Mouse (Mus musculus) layer of hippocampus, adult 2 months (tissue): ENCODE measurements around the gene Prkd3. TPM values are rescaled to one million over a fixed set of nuclear protein-coding genes. Genes with fewer than 3 reads are reported as not detected.
A peak's percentile ranks its signal among the peaks of the same experiment; 100 is the strongest.

ENCODE experiments used
- DNase-seq, 2 experiments: peaks; one replicate each; pipeline ENCODE4 v3.0.0; 2022; ENCODE audit warnings: low spot score in 2 of 2
- H3K27ac ChIP-seq: fragments of 200-600 bp; 2 replicates; pipeline ENCODE4 v1.8.1; 2022
- H3K4me3 ChIP-seq: fragments of 200-600 bp; 2 replicates; pipeline ENCODE4 v1.8.1; 2022; ENCODE audit warnings: mild to moderate bottlenecking
- CTCF ChIP-seq: fragments of 200-600 bp; conservative IDR thresholded peaks from 2 replicates; pipeline ENCODE4 v1.8.1; 2022; ENCODE audit warnings: antibody characterized with exemption, mild to moderate bottlenecking, moderate library complexity
- total RNA-seq, 2 experiments: library from RNA; stranded (reverse); gene quantifications; 2 replicates each; pipeline ENCODE4 v1.2.3; 2021

The Prkd3 gene
- total RNA-seq, 2 experiments from 2014 or later = 12.5 to 14.3 TPM

DNA sequence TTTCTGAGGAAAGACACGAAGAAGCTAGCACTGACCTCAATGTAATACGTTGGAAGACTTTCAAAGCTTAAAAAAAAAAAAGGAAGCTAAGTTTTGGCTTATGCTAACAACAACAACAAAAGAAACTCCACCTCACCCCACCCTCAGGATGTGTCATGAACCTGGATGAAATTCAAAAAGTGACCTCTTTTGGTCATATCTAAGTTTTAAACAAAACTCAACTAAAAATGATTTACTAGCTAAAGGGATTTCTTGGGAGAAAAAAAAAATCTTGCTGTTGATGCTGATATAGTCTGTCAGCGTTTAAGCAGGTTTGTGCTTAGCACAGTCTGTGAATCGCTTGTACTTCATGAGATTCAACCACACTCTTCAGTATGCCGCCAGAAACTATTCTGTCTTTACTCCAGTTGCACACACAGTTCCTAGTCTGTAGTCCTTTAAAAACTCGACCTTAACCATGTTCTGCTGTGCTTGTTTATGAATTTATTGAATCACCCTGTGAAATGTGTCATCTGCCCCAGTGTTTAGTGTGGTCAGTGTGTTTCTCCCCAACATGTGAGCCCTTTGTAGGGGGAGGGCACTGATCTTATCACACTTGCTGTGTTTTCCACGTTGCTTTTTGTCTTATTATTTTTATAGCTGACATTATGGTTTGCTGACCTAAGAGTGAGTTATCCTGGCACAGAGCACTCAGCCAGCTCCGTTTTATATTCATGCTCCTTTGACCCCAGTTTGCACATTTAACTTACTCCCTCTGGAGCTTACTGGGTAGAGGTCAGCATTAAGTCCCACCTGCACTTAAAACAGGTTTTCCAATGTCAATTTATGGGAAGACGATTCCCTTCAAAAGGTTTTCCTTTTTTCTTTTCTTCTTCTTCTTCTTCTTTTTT lies 25.4 kb downstream of the Prkd3 start:
- DNase-seq = no peak
- peak overlapping the region; percentile 84 for H3K27ac ChIP-seq
- no peak for TF ChIP-seq CTCF
- H3K4me3 ChIP-seq = no peak overlapping the region

DNA sequence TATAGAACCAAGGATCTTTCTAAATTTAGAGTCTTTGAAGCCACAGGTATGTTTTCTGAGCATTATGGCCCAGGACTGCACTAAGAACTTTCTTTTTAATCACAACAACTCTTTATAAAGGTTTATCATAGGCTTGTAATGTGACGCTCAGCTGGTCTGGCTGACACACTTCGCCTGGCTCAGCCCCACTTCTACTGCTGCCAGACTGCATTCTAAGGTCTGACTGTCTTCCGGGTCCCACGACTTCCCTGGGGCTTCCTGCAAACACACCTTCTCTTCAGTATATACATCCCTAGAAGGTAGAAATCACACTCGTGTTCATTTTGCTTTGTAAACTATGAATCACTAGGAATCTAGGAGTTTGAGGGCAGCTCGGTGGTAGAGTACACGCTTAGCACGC lies 26.2 kb downstream of the Prkd3 start:
- Histone ChIP-seq H3K4me3 (no peak overlapping the region), H3K27ac (peak overlapping the region; percentile 84)
- no peak for TF ChIP-seq CTCF
- DNase-seq = no peak

DNA sequence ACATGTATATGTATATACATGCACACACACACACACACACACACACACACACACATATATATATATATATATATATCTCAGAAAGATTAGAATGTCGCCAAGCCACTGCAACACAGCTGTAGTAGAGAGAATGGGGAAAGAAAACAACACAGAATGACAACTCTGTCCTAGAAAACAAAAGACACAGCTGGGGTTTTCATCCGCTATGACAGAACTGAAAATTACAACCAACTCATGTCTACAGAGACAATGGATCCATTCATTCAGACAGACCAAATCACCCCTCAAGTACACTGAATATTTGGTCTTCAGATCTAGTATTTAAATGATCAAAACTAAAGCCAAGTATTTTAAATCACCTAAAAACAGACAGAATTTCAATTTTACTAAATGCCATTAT lies 26.9 kb downstream of the Prkd3 start:
- DNase-seq = peak in 1 of 2 experiments; percentile 12
- TF ChIP-seq CTCF = no peak

DNA sequence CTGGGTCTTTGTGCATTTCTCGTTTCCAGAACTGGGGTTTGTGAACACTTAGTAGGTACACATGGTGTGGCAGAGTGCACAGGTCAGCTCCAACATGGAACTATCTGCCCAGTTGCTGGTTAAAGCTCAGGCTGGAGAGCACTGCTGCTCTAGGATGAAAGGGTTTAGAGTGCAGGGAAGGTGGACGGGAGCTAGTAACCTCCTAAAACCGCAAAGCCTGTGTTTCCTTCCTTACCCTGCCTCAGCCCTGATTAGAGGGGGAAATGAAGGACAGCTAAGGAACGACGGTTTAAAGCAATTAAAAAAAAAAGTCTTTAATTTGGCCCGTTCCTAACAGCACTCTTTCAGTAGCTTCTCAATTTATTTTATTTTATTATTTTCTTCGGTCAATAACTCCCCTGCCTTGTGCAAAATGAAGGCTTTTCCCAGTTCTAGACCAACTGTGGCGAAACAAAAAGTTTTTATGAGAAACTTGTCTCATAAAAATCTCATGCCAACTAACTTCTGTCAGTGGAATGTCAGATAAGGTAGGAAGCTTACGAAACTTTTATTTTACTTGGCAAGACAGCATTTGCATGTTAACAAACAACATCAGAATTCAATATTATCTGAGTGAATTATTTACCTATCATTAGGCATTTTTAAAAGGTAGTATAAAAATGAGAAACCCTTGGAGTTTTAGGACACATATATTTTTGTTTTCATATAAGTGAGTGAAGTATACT lies 28.2 kb downstream of the Prkd3 start:
- no peak overlapping the region for H3K4me3 ChIP-seq
- no peak for TF ChIP-seq CTCF
- peak overlapping the region; percentile 84 for H3K27ac ChIP-seq
- DNase-seq = no peak

More for the DNA sequence above, 26.9 kb downstream of the Prkd3 start:
- Histone ChIP-seq H3K4me3 (no peak overlapping the region), H3K27ac (peak overlapping the region; percentile 84)

DNA sequence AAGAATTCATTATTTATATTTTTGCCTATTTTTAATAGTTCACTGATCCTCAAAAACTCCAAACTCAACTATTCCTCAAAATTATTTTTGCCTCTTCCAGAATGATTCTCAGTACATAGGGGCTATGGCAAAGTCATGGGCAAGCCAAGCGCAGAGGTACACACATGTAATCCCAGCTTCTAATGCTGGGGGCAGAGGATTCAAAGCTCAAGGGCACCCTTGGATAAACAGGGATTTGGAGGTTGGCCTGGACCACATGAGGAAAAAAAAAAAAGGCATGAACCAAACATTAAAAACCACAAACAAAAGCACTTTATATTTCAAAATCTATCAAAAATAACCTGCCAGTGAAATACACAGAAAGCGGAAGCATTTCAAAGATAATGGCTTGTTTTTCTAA lies 29.1 kb downstream of the Prkd3 start:
- Histone ChIP-seq H3K27ac (peak overlapping the region; percentile 20; the same call in 1 of the 2 replicates), H3K4me3 (no peak overlapping the region)
- no peak for DNase-seq
- TF ChIP-seq CTCF = no peak

DNA sequence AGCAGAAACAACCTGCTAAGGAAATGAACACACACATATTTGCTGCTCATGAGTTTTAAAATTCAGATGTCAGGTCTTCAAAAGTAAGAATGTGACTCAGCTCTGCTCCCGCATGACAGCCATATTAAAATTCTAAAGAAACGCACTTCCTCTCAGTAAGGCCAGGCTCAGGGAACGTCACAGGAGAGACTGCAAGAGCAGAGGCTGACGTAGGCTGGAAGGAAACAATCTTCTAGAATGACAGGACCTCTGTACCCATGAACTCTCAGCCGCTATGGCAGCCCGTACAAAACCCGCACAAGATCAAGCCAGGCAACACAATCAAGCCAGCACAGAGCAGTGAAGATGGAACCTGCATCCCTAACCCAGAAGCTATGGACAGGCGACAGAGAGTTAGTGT lies 31.6 kb downstream of the Prkd3 start:
- no peak for DNase-seq
- H3K4me3 ChIP-seq = no peak overlapping the region
- H3K27ac ChIP-seq = no peak overlapping the region
- no peak for TF ChIP-seq CTCF

DNA sequence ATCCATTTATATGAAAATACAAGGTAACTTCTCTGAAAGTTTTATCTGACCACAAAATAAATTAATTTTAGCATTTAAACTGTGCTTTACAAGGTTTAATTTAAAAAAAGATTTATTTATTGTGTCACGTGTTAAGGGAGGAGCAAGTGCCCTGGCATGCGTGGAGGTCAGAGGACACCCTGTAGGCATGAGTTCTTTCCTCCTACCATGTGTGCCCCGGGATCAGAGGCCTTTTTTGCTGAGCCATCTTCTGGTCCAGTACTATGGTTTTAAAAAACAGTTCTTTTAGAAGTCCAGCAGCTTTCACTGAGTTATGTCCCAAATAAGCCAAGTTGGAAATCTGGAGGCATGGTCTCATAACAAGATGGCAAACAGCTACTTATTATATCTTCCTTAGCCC lies 36.9 kb downstream of the Prkd3 start:
- H3K27ac ChIP-seq = no peak overlapping the region
- no peak for TF ChIP-seq CTCF
- no peak for DNase-seq
- H3K4me3 ChIP-seq = no peak overlapping the region

DNA sequence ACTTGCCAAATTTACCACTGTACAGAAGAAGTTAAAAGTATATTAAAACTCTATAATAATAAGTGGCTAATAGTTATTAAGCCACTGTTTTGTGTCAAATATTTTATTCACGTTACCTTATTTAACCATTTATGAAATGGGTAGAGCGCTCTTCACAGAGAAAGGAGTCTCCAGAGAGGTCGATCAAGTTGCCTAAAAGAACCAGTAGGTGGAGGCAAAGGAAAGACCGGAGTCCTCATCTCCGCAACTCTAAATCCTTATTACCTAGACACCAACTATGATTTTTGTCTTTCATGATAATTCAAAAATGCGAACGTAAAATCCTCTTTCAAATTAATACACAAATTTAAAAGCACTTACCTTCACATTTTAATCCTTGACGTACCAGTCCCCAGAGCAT lies 37.5 kb downstream of the Prkd3 start:
- DNase-seq = no peak
- Histone ChIP-seq H3K4me3 (no peak overlapping the region), H3K27ac (no peak overlapping the region)
- TF ChIP-seq CTCF = peak; percentile 66

DNA sequence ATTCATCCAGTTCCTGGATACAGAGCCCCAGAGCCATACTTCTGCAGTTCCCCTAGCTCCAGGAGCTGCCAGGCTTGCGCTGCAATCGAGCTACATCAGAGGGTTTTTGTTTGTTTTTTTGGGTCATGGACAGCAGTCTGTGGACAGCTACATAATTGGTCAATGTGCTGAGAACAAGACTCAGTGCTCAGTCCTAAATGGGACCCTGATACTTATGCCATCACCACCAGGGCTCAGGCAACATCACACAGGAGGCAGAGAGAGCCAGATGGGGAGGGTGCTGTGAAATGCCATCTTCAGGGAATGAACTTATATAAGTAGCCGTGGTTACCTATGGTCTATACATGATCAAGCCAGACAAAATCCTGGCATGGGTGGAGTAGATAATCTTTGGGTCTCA lies 52.1 kb downstream of the Prkd3 start:
- H3K27ac ChIP-seq = 0 out of 2 replicates have a peak overlapping the region, but pooled peaks have one; percentile 18
- no peak for TF ChIP-seq CTCF
- H3K4me3 ChIP-seq = no peak overlapping the region
- DNase-seq = no peak

DNA sequence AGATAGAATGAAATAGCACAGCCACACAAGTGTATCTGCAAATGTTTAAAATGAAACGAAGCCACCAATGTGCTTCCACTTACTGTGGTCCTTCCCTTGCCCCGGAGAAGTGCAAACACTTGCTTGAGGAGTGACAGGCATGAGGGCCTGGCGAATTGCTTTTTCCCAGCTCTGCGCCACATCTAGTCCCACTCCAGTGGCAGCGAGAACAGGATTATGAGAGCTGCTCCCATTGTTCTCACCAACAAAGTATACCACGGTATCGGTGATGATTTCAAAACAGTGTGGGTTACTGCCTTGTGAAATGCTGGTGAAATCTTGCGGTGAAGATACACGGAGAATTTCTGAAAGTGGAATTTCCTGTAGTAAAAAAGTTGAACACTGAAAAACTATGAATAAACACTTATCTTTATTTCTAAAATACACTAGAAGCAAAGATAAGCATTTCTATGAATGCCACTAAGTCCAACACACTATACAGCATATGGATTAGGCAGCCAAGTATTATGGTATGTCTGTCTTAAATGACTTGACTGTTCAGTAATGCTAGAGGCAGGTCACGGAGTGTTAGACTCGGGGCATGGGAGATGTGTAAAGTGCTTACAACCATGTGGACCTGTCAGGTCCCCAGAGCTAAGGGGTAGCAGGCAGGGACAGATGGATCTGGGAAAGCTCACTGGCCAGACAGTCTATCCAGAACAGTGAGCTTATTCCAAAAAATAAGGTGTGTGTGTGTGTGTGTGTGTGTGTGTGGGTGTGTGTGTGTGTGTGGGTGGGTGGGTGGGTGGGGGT lies 54.3 kb downstream of the Prkd3 start:
- H3K4me3 ChIP-seq = no peak overlapping the region
- DNase-seq = no peak
- no peak for TF ChIP-seq CTCF

DNA sequence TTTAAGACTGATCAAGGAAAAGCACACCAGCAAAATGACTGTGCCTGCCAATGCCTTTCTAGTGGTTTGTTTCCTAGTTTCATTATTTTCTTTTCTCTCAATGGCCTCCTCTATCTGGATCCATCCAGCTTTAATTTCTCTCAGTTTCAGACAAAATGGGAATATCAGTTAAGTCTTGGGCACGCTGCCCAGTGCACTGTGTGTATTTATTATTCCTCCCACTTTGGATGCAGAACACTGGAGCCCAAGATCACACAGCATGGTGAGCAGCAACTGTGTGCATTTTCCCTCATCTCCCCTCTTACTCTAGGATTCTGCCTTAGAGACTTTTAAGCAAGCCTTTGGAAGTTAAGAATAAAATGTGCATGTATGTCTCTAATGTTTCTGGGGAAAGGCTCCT lies 56.2 kb downstream of the Prkd3 start:
- no peak for TF ChIP-seq CTCF
- H3K27ac ChIP-seq = no peak overlapping the region
- peak; percentile 22 to 24 for DNase-seq
- no peak overlapping the region for H3K4me3 ChIP-seq

More for the DNA sequence above, 54.3 kb downstream of the Prkd3 start:
- no peak overlapping the region for H3K27ac ChIP-seq

DNA sequence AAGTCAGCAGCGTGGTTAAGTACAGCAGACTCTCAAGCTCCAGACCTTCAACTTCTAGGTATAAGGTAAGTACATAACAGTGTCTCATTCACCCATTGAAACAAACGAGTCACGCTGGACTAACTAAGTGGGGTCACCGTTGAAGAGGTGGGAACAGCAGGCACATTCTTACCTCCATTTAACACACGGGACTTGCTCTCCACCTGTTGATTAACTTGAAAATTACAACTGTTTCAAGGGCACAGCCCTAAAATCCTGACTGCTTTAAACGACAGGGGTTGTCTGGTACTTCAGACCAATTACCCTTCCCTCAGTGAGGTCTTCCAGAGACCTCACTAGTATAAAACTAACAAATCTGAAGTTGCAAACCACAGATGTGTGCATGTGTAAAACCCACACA lies 61.1 kb downstream of the Prkd3 start:
- TF ChIP-seq CTCF = no peak
- Histone ChIP-seq H3K27ac (no peak overlapping the region), H3K4me3 (no peak overlapping the region)
- no peak for DNase-seq

DNA sequence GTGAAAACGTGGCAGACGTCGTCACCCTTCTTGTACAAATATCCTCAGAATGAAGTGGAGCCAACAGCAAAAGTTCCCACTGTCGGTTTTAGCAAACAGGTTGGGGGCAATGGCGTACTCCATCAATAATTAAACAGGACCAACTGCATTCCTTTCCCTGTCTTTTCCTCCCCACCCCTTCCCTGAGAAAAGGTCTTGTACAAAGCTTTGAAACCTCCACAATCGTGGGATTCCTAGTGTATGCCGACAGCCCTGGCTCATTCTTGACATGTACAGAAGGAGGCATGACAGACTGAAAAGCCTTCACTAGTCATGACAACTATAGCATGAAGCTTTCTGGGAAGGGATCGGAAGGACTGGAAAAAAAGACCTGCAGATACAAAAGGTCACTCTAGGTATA lies 67.4 kb downstream of the Prkd3 start:
- Histone ChIP-seq H3K27ac (no peak overlapping the region), H3K4me3 (no peak overlapping the region)
- DNase-seq = no peak
- no peak for TF ChIP-seq CTCF
